22 mouse cellular contexts compared by ENCODE assay signal in genomic region chr17:47658741-47659243, GRCm38 (mm10). TPM values are rescaled to one million over a fixed set of nuclear protein-coding genes. Genes with fewer than 3 reads are reported as not detected.
"Had no signal": no experiment of that assay in that cellular context is flagged by ENCODE, and none has a peak within 500 bp of the region (broad histone marks: within the 10 kb centered on the region; RNA-seq: fewer than 3 reads in every experiment).

No protein-coding gene starts in this region.

- H3K4me3 ChIP-seq: kidney, embryonic 15.5 days; limb, embryonic 12.5 days; limb, embryonic 15.5 days; liver, embryonic 12.5 days; midbrain, embryonic 12.5 days; midbrain, embryonic 15.5 days; myocyte; neural tube, embryonic 13.5 days had no signal

- H3K4me2 ChIP-seq: kidney, embryonic 15.5 days; limb, embryonic 12.5 days; limb, embryonic 15.5 days; liver, embryonic 12.5 days; midbrain, embryonic 12.5 days; midbrain, embryonic 15.5 days; neural tube, embryonic 13.5 days had no signal

- H3K27ac ChIP-seq: kidney, embryonic 15.5 days; limb, embryonic 12.5 days; limb, embryonic 15.5 days; liver, embryonic 12.5 days; midbrain, embryonic 12.5 days; midbrain, embryonic 15.5 days; neural tube, embryonic 13.5 days had no signal

- H3K36me3 ChIP-seq: kidney, embryonic 15.5 days; limb, embryonic 15.5 days had no signal

- H3K9ac ChIP-seq: kidney, embryonic 15.5 days; limb, embryonic 12.5 days; limb, embryonic 15.5 days; liver, embryonic 12.5 days; midbrain, embryonic 12.5 days; midbrain, embryonic 15.5 days; neural tube, embryonic 13.5 days had no signal

- ATAC-seq: liver, embryonic 12.5 days; midbrain, embryonic 15.5 days had no signal

- H3K27me3 ChIP-seq: kidney, embryonic 15.5 days; limb, embryonic 12.5 days; limb, embryonic 15.5 days; liver, embryonic 12.5 days; midbrain, embryonic 12.5 days; midbrain, embryonic 15.5 days; neural tube, embryonic 13.5 days had no signal

- H3K4me1 ChIP-seq: limb, embryonic 12.5 days; limb, embryonic 15.5 days had no signal

- H3K9me3 ChIP-seq: kidney, embryonic 15.5 days; limb, embryonic 12.5 days; limb, embryonic 15.5 days; liver, embryonic 12.5 days; midbrain, embryonic 12.5 days; midbrain, embryonic 15.5 days; neural tube, embryonic 13.5 days had no signal

- DNase-seq: kidney, adult 11 months; kidney, adult 8-10 months; kidney, postnatal 10 days; kidney, postnatal 4 days; left cerebral cortex, postnatal 4 days; lung, adult 2 months; lung, postnatal 14 days; lung, postnatal 4 days; right cerebral cortex, adult 18-20 months; right cerebral cortex, postnatal 14 days; thymus, adult 2 months; thymus, postnatal 14 days; thymus, postnatal 4 days had no signal

RNA-seq across cellular contexts. Expression of gene Gm21981, which starts 35.5 kb away (rescaled TPM):
- polyA plus RNA-seq: liver, embryonic 16.5 days had no signal

RNA-seq across cellular contexts. Expression of gene Prickle4, which starts 35.7 kb away (rescaled TPM):
- polyA plus RNA-seq: limb, embryonic 12.5 days; liver, embryonic 12.5 days had no signal
